Mouse (Mus musculus): ENCODE measurements around the gene Ftcd. TPM values are rescaled to one million over a fixed set of nuclear protein-coding genes. Genes with fewer than 3 reads are reported as not detected.

Gene Ftcd
- polyA plus RNA-seq, 1 experiment, result not detected

DNA sequence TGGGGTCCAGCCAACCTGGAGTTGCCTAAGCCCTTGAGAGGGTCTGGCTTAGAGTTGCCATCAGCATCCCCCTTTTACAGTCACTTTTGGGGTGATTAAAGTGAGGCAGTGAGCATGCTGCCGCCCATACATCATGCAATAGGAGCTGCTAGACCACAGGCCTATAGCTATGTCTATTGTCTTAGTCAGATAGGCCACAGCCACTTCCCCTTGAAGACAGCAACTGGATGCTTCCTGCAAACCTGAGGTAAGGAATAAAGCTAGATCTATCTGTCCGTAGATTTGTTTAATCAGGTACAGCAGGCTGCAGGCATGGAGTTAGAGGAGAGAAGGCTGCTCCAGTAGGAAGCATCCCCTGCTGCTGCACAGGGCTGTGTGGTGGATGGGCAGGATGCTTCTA lies 4.4 kb upstream of the Ftcd start:
- TF ChIP-seq CTCF (IDR thresholded peaks at IDR 0.05; ENCODE audit: borderline replicate concordance, insufficient read depth, low read depth, low read length) (no peak), POLR2A (IDR thresholded peaks at IDR 0.05; ENCODE audit: borderline replicate concordance, insufficient read depth, low read length) (no peak)
- Histone ChIP-seq H3K27me3 (ENCODE audit: control insufficient read depth, insufficient read depth, low read length) (no peaks in the 10 kb centered on the region), H3K27ac (ENCODE audit: insufficient read depth, low read length) (no peak overlapping the region), H3K4me3 (replicated peaks; ENCODE audit: insufficient read depth, low read depth, low read length) (no peak overlapping the region), H3K4me1 (ENCODE audit: control insufficient read depth, insufficient read depth, low read length) (no peaks in the 10 kb centered on the region)
- 85% methylated on average over 2 of the region's 2 CpGs for WGBS
- DNase-seq, result no peak

DNA sequence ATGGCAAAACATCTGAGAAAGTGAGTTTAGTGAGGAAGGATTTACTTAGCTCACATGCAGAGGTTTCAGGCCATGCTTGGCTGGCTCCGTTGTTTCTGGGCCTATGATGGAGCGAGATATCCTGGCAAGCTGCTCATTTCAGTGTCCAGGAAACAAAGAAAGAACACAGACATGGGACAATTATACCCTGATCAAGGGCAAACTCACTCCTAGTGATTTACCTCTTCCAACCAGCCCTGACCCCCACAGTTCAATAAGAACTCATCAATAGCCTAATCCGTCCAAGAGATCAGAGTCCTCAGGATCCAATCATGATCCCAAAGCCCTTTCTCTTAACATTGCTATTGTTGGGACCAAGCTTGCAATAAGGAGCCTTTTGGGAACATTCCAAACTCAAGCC lies 3.3 kb upstream of the Ftcd start:
- 38% methylated on average over 3 of the region's 3 CpGs for WGBS
- Histone ChIP-seq H3K4me3 (replicated peaks; ENCODE audit: insufficient read depth, low read depth, low read length) (no peak overlapping the region), H3K4me1 (ENCODE audit: control insufficient read depth, insufficient read depth, low read length) (no peaks in the 10 kb centered on the region), H3K27ac (ENCODE audit: insufficient read depth, low read length) (no peak overlapping the region), H3K27me3 (ENCODE audit: control insufficient read depth, insufficient read depth, low read length) (no peaks in the 10 kb centered on the region)
- DNase-seq, result no peak
- TF ChIP-seq CTCF (IDR thresholded peaks at IDR 0.05; ENCODE audit: borderline replicate concordance, insufficient read depth, low read depth, low read length) (no peak), POLR2A (IDR thresholded peaks at IDR 0.05; ENCODE audit: borderline replicate concordance, insufficient read depth, low read length) (no peak)

DNA sequence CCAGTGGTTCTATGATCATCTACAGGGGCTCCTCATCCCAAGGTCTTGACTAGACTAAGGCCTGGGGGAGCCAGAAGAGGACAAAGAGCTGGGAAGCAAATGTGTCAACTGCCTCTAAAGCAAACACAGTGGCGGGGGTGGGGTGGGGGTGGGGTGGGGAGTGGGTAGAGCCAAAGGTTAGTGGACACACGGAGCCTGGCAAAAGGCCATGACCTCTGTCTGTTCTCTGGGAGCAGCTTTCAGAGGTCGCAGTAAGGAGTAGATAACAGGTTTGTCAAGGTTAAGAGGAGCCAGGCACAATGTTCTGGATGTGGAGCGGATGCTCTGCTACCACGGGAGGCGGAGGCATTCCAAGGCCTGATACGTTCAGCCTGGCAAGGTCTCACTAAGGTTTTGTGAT lies 1.5 kb downstream of the Ftcd start:
- Histone ChIP-seq H3K4me1 (ENCODE audit: control insufficient read depth, insufficient read depth, low read length) (no peaks in the 10 kb centered on the region), H3K27ac (ENCODE audit: insufficient read depth, low read length) (no peak overlapping the region), H3K27me3 (ENCODE audit: control insufficient read depth, insufficient read depth, low read length) (no peaks in the 10 kb centered on the region), H3K4me3 (replicated peaks; ENCODE audit: insufficient read depth, low read depth, low read length) (no peak overlapping the region)
- no peak for DNase-seq
- no peak for TF ChIP-seq POLR2A (IDR thresholded peaks at IDR 0.05; ENCODE audit: borderline replicate concordance, insufficient read depth, low read length)
- TF ChIP-seq CTCF (IDR thresholded peaks at IDR 0.05; ENCODE audit: borderline replicate concordance, insufficient read depth, low read depth, low read length), result no peak
- 87% methylated on average over 7 of the region's 7 CpGs for WGBS

DNA sequence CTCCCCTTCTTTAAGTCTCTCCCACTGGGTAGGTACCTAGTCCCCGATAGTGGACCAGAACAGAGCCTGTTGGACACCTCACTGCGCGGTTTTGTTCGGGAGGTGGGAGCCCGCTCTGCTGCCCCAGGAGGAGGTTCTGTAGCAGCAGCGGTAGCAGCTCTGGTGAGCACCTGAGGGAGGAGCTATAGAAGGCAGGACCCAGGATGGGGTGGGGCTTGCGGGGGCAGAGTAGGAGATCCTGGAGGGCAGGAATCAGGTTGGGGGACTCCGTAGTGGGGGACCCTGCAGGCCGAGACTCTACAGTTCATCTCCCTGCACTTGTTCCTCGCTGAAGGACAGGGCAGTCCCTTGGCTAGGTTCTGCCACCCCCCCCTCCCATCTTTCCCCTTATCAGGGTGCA lies 8.7 kb downstream of the Ftcd start:
- WGBS, result 16% methylated on average over 10 of the region's 10 CpGs
- no peak for DNase-seq
- H3K4me3 ChIP-seq (replicated peaks; ENCODE audit: insufficient read depth, low read depth, low read length), result peak overlapping the region; percentile 39
- no peaks in the 10 kb centered on the region for H3K27me3 ChIP-seq (ENCODE audit: control insufficient read depth, insufficient read depth, low read length)
- H3K4me1 ChIP-seq (ENCODE audit: control insufficient read depth, insufficient read depth, low read length), result no peaks in the 10 kb centered on the region
- TF ChIP-seq POLR2A (IDR thresholded peaks at IDR 0.05; ENCODE audit: borderline replicate concordance, insufficient read depth, low read length) (no peak), CTCF (IDR thresholded peaks at IDR 0.05; ENCODE audit: borderline replicate concordance, insufficient read depth, low read depth, low read length) (no peak)
- no peak overlapping the region for H3K27ac ChIP-seq (ENCODE audit: insufficient read depth, low read length)

DNA sequence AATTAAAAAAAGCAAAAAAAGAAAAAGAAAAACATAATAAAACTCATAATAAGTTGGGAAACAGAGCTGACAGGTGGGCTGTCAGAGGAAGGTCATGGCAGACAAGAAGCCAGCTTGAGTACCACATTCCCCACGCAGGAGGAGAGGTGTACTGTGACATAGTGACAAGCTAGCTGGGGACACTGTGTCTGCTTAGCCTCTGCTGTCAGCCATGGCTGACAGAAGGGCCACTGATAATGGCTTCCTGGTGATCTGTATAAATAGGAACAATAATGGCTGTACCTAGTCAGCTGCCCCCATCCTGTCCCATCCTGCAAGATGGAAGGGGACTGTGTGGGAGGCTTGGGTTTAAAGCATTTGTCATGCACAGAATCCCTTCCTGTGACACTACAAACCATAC lies 10.7 kb downstream of the Ftcd start:
- no peaks in the 10 kb centered on the region for H3K27me3 ChIP-seq (ENCODE audit: control insufficient read depth, insufficient read depth, low read length)
- WGBS, result 57% methylated on average over 1 of the region's 1 CpGs
- no peak overlapping the region for H3K4me3 ChIP-seq (replicated peaks; ENCODE audit: insufficient read depth, low read depth, low read length)
- TF ChIP-seq POLR2A (IDR thresholded peaks at IDR 0.05; ENCODE audit: borderline replicate concordance, insufficient read depth, low read length) (no peak), CTCF (IDR thresholded peaks at IDR 0.05; ENCODE audit: borderline replicate concordance, insufficient read depth, low read depth, low read length) (no peak)
- no peak overlapping the region for H3K27ac ChIP-seq (ENCODE audit: insufficient read depth, low read length)
- no peaks in the 10 kb centered on the region for H3K4me1 ChIP-seq (ENCODE audit: control insufficient read depth, insufficient read depth, low read length)
- no peak for DNase-seq

DNA sequence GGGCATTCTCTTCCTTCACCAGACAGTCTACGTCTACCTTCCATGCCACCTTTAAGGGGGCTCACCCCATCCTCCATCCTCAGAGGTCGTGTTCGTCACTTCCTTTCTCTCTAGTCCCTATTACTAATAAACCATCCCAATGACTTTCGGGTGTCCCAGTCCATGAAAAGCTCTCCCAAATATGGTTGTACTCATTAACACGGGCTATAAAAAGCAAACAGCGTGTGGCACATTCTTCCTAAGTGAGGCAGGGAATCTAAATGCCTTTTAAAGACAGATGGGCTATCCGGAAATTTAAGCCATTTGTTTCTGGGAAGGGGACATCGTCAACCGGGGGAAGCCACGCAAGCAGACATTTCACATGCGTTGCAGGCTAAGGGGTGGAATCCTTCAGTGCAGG lies 14.7 kb downstream of the Ftcd start:
- Histone ChIP-seq H3K4me1 (ENCODE audit: control insufficient read depth, insufficient read depth, low read length) (no peaks in the 10 kb centered on the region), H3K4me3 (replicated peaks; ENCODE audit: insufficient read depth, low read depth, low read length) (no peak overlapping the region), H3K27me3 (ENCODE audit: control insufficient read depth, insufficient read depth, low read length) (no peaks in the 10 kb centered on the region), H3K27ac (ENCODE audit: insufficient read depth, low read length) (no peak overlapping the region)
- DNase-seq, result no peak
- WGBS, result 86% methylated on average over 11 of the region's 11 CpGs
- TF ChIP-seq POLR2A (IDR thresholded peaks at IDR 0.05; ENCODE audit: borderline replicate concordance, insufficient read depth, low read length) (no peak), CTCF (IDR thresholded peaks at IDR 0.05; ENCODE audit: borderline replicate concordance, insufficient read depth, low read depth, low read length) (no peak)

DNA sequence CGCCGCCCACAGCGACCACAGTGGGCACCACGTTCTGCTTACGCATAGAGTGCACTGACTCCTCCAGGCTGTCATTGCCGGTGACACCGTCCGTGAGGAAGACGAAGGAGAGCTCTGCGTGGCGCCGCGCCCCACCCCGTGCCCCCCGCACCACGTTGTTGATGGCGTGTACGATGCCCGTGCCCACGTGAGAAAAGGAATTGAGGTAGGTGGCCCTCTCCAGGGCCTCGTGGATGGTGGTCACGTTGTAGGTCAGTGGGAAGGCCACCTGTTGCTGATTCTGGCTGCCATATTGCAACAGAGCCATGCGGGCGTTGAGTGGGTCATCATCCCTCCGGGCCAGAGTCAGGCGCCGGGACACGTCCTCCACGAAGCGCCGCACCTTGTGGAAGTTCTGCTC lies 20.9 kb downstream of the Ftcd start:
- TF ChIP-seq POLR2A (IDR thresholded peaks at IDR 0.05; ENCODE audit: borderline replicate concordance, insufficient read depth, low read length) (no peak), CTCF (IDR thresholded peaks at IDR 0.05; ENCODE audit: borderline replicate concordance, insufficient read depth, low read depth, low read length) (no peak)
- DNase-seq, result no peak
- Histone ChIP-seq H3K27me3 (ENCODE audit: control insufficient read depth, insufficient read depth, low read length) (no peaks in the 10 kb centered on the region), H3K4me3 (replicated peaks; ENCODE audit: insufficient read depth, low read depth, low read length) (no peak overlapping the region), H3K27ac (ENCODE audit: insufficient read depth, low read length) (no peak overlapping the region), H3K4me1 (ENCODE audit: control insufficient read depth, insufficient read depth, low read length) (no peaks in the 10 kb centered on the region)
- WGBS, result 92% methylated on average over 31 of the region's 31 CpGs

DNA sequence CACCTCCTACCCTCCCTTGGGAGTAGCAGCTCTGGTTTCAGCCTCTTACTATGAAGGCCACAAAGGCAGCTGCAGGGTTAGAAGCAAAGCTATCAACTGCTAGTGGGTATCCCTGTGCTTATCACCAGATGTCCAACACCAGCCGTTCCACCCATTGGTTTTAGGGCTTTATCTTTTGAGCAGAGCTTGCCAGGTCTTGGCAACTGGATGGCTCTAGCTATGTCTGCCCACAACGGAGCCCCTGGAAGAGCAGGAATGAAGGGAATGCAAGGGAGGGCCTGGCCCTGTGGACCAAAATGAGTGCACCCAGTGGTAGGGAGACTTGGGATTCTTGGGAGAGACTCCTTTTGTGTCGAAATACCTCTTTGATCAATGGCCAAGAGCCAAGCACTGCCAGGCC lies 27.2 kb downstream of the Ftcd start:
- no peak overlapping the region for H3K27ac ChIP-seq (ENCODE audit: insufficient read depth, low read length)
- WGBS, result 20% methylated on average over 3 of the region's 3 CpGs
- no peaks in the 10 kb centered on the region; the same call in 1 of the 2 replicates for H3K4me1 ChIP-seq (ENCODE audit: control insufficient read depth, insufficient read depth, low read length)
- H3K4me3 ChIP-seq (replicated peaks; ENCODE audit: insufficient read depth, low read depth, low read length), result no peak overlapping the region
- TF ChIP-seq POLR2A (IDR thresholded peaks at IDR 0.05; ENCODE audit: borderline replicate concordance, insufficient read depth, low read length), result no peak
- TF ChIP-seq CTCF (IDR thresholded peaks at IDR 0.05; ENCODE audit: borderline replicate concordance, insufficient read depth, low read depth, low read length), result no peak
- no peaks in the 10 kb centered on the region for H3K27me3 ChIP-seq (ENCODE audit: control insufficient read depth, insufficient read depth, low read length)
- DNase-seq, result no peak

All from cerebellum, adult 2 months (tissue).